Mouse (Mus musculus): ENCODE measurements at regions not wholly inside any gene's neighbourhood (a gene's known extent, or its start where the extent isn't known, plus 50 kb on each side); places are given as distances from the start of the nearest gene placed in this dataset.
"Not testable (repeated sequence)": the region's sequence is repeated elsewhere in the genome, so short reads cannot be mapped to it uniquely, and the experiment has no call there.

- no peak for DNase-seq (ENCODE audit: low spot score)
Observed at GRCm38 (mm10) chr15:87818566-87818965, 274.5 kb downstream of the Fam19a5 start.

GRCm38 (mm10) chr15:87842097-87842496 is 298.0 kb downstream of the Fam19a5 start:
- no peak for DNase-seq (ENCODE audit: low spot score)

GRCm38 (mm10) chr15:87859069-87859468 is 315.0 kb downstream of the Fam19a5 start:
- no peak for DNase-seq (ENCODE audit: low spot score)

GRCm38 (mm10) chr15:87876286-87876899 is 332.3 kb downstream of the Fam19a5 start:
- DNase-seq (ENCODE audit: low spot score) = no peak

- DNase-seq (ENCODE audit: low spot score) = no peak
Observed at GRCm38 (mm10) chr15:87890903-87891302, 346.8 kb downstream of the Fam19a5 start.

GRCm38 (mm10) chr15:87894866-87895265 is 350.8 kb downstream of the Fam19a5 start:
- DNase-seq (ENCODE audit: low spot score) = not testable (repeated sequence)

GRCm38 (mm10) chr15:87898655-87899054 is 354.6 kb downstream of the Fam19a5 start:
- DNase-seq (ENCODE audit: low spot score) = no peak

GRCm38 (mm10) chr15:87904436-87904835 is 360.3 kb downstream of the Fam19a5 start:
- DNase-seq (ENCODE audit: low spot score) = no peak

GRCm38 (mm10) chr15:87906310-87906709 is 362.2 kb downstream of the Fam19a5 start:
- no peak for DNase-seq (ENCODE audit: low spot score)

GRCm38 (mm10) chr15:87922091-87922490 is 378.0 kb downstream of the Fam19a5 start:
- DNase-seq (ENCODE audit: low spot score) = no peak

- no peak for DNase-seq (ENCODE audit: low spot score)
Observed at GRCm38 (mm10) chr15:87922781-87923446, 378.8 kb downstream of the Fam19a5 start.

GRCm38 (mm10) chr15:87923906-87924305 is 379.8 kb downstream of the Fam19a5 start:
- DNase-seq (ENCODE audit: low spot score) = no peak

- no peak for DNase-seq (ENCODE audit: low spot score)
Observed at GRCm38 (mm10) chr15:87936041-87936440, 391.9 kb downstream of the Fam19a5 start.

- no peak for DNase-seq (ENCODE audit: low spot score)
Observed at GRCm38 (mm10) chr15:87940837-87941236, 396.7 kb downstream of the Fam19a5 start.

GRCm38 (mm10) chr15:87952531-87952930 is 408.4 kb downstream of the Fam19a5 start:
- DNase-seq (ENCODE audit: low spot score) = no peak

- DNase-seq (ENCODE audit: low spot score) = no peak
Observed at GRCm38 (mm10) chr15:87955685-87956256, 411.7 kb downstream of the Fam19a5 start.

- DNase-seq (ENCODE audit: low spot score) = no peak
Observed at GRCm38 (mm10) chr15:87958866-87959265, 414.8 kb downstream of the Fam19a5 start.

GRCm38 (mm10) chr15:87972641-87973040 is 428.5 kb downstream of the Fam19a5 start:
- DNase-seq (ENCODE audit: low spot score) = no peak

GRCm38 (mm10) chr15:87987322-87987985 is 443.4 kb downstream of the Fam19a5 start:
- no peak for DNase-seq (ENCODE audit: low spot score)

GRCm38 (mm10) chr15:87994546-87994945 is 450.4 kb downstream of the Fam19a5 start:
- DNase-seq (ENCODE audit: low spot score) = no peak

- DNase-seq (ENCODE audit: low spot score) = no peak
Observed at GRCm38 (mm10) chr15:88017076-88017475, 473.0 kb downstream of the Fam19a5 start.

GRCm38 (mm10) chr15:88032751-88033150 is 488.7 kb downstream of the Fam19a5 start:
- no peak for DNase-seq (ENCODE audit: low spot score)

GRCm38 (mm10) chr15:88033725-88034124 is 489.6 kb downstream of the Fam19a5 start:
- DNase-seq (ENCODE audit: low spot score) = no peak
